Mouse (Mus musculus) liver, adult 2 months (tissue): ENCODE results near the gene Olfr588-ps1. TPM values are rescaled to one million over a fixed set of nuclear protein-coding genes. Genes with fewer than 3 reads are reported as not detected.
"Not testable (repeated sequence)": the region's sequence is repeated elsewhere in the genome, so short reads cannot be mapped to it uniquely, and the experiment has no call there.

ENCODE experiments used
- DNase-seq: peaks from one replicate; pipeline ENCODE4 v3.0.0-alpha.2; 2011; ENCODE audit warnings: low read depth, low spot score; ENCODE audit errors: extremely low read depth
- H3K27ac ChIP-seq: fragments of 200-500 bp; replicated peaks from 2 replicates; pipeline ENCODE4 v1.5.1; 2012; ENCODE audit warnings: low read depth, mild to moderate bottlenecking, control low read depth, inconsistent platforms, low read length; ENCODE audit not compliant: insufficient read depth
- H3K27me3 ChIP-seq: fragments of 200-500 bp; 2 replicates; pipeline ENCODE4 v1.6.1; 2012; ENCODE audit warnings: mild to moderate bottlenecking, moderate library complexity, low read length, inconsistent platforms; ENCODE audit not compliant: control insufficient read depth, insufficient read depth
- H3K36me3 ChIP-seq: fragments of 200-500 bp; 2 replicates; pipeline ENCODE4 v1.6.1; 2012; ENCODE audit warnings: low read length, inconsistent platforms; ENCODE audit not compliant: control insufficient read depth, insufficient read depth
- H3K4me1 ChIP-seq: fragments of 200-500 bp; 2 replicates; pipeline ENCODE4 v1.6.1; 2011; ENCODE audit warnings: low read length; ENCODE audit not compliant: control insufficient read depth, insufficient read depth
- H3K4me3 ChIP-seq: fragments of 200-500 bp; 2 replicates; pipeline ENCODE4 v1.5.1; 2011; ENCODE audit warnings: low read depth, mild to moderate bottlenecking, control low read depth, low read length, moderate library complexity; ENCODE audit not compliant: insufficient read depth
- H3K79me2 ChIP-seq: fragments of 200-500 bp; 2 replicates; pipeline ENCODE4 v1.6.1; 2012; ENCODE audit warnings: inconsistent platforms, mild to moderate bottlenecking, low read length, moderate library complexity; ENCODE audit not compliant: control insufficient read depth, insufficient read depth
- H3K9ac ChIP-seq: fragments of 200-500 bp; 2 replicates; pipeline ENCODE4 v1.6.1; 2012; ENCODE audit warnings: low read depth, mild to moderate bottlenecking, control low read depth, inconsistent platforms, low read length
- CTCF ChIP-seq: fragments of 200-500 bp; IDR thresholded peaks from 2 replicates; pipeline ENCODE4 v1.5.1; 2011; ENCODE audit warnings: low read depth, low read length, control low read depth
- POLR2A ChIP-seq: fragments of 200-500 bp; IDR thresholded peaks from 2 replicates; pipeline ENCODE4 v1.6.1; 2011; ENCODE audit warnings: low read length, control low read depth; ENCODE audit not compliant: insufficient read depth; ENCODE audit errors: extremely low read depth
- WGBS: fragments of 180-500 bp; shearing (Covaris S2); methylation state at CpG from one replicate; pipeline ENCODE4 v1.1.7; 2018; 5-methylcytosine and 5-hydroxymethylcytosine counted together
- polyA plus RNA-seq: library from polyadenylated mRNA; depleted of rRNA; stranded (reverse); fragments of >200 nt; gene quantifications from 2 replicates; pipeline ENCODE4 v1.2.3, GENCODE M21; 2012; rRNA removed
- total RNA-seq: library from RNA; depleted of rRNA; stranded (reverse); fragments of >200 nt; gene quantifications from 2 replicates; pipeline ENCODE4 v1.2.3, GENCODE M21; 2014; rRNA removed

Gene Olfr588-ps1
- total and polyA plus RNA-seq, 2 experiments: not detected

DNA sequence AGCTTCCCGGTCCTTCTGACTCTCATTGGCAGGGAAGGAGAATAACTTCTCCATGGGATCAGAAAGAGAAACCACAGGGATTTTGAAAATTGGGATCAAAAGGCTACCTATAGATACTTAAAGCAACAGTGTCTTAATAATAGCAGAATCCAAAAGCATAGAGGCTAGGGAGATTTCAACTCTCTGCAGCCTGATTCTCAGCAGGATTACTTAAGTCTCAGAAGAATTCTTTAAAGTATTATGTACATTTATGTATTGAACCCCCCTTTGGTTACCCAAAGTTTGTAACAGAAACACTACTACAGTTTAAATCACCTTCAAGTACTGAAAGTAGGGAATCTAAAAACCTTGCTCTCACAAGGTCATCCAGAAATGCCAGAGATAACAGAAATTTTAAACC lies 37.6 kb downstream of the Olfr588-ps1 start, which contains the start of gene Olfr591:
Gene Olfr591, minus strand, starts transcription at position 101 of the 400 bp plus-strand sequence.
- DNase-seq: no peak
- H3K9ac ChIP-seq: no peak within 1 kb of the TSS
- 74% methylated on average over 1 of the region's 1 CpGs for WGBS
- H3K4me3 ChIP-seq: no peak within 1 kb of the TSS
- H3K79me2 ChIP-seq: no peaks in the 10 kb centered on the region
- no peak within 1 kb of the TSS for H3K27ac ChIP-seq
- H3K4me1 ChIP-seq: no peaks in the 10 kb centered on the region
- no peaks in the 10 kb centered on the region for H3K36me3 ChIP-seq
- TF ChIP-seq POLR2A (no peak), CTCF (no peak)
- no peaks in the 10 kb centered on the region for H3K27me3 ChIP-seq

DNA sequence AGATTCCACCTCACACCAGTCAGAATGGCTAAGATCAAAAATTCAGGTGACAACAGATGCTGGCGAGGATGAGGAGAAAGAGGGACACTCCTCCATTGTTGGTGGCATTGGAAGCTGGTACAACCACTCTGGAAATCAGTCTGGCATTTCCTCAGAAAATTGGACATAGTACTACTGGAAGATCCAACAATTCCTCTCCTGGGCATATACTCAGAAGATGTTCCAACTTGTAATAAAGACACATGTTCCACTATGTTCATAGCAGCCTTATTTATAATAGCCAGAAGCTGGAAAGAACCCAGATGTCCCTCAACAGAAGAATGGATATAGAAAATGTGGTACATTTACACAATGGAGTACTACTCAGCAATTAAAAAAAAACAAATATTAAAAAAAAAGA lies 43.8 kb downstream of the Olfr588-ps1 start, which contains the start of gene Olfr592:
Gene Olfr592, plus strand, starts transcription at position 301 of the 400 bp plus-strand sequence.
- H3K27ac ChIP-seq, H3K27me3 ChIP-seq, H3K4me1 ChIP-seq, H3K9ac ChIP-seq, H3K36me3 ChIP-seq, DNase-seq, H3K4me3 ChIP-seq, H3K79me2 ChIP-seq: not testable (repeated sequence)
- 66% methylated on average over 1 of the region's 1 CpGs for WGBS

Other genes starting within 250 kb of the Olfr588-ps1 start
- not detected in 2 replicates for gene Olfr569, start 250.0 kb upstream of the Olfr588-ps1 start, total RNA-seq
- gene Olfr569, start 250.0 kb upstream of the Olfr588-ps1 start, polyA plus RNA-seq: not detected in 2 replicates
- not detected in 2 replicates for gene Olfr570, start 246.3 kb upstream of the Olfr588-ps1 start, total RNA-seq
- not detected in 2 replicates for gene Olfr570, start 246.3 kb upstream of the Olfr588-ps1 start, polyA plus RNA-seq
- gene Olfr571, start 223.3 kb upstream of the Olfr588-ps1 start, total RNA-seq: not detected in 2 replicates
- gene Olfr571, start 223.3 kb upstream of the Olfr588-ps1 start, polyA plus RNA-seq: not detected in 2 replicates
- gene Olfr572, start 216.5 kb upstream of the Olfr588-ps1 start, total RNA-seq: not detected in 2 replicates
- gene Olfr572, start 216.5 kb upstream of the Olfr588-ps1 start, polyA plus RNA-seq: not detected in 2 replicates
- gene Olfr573-ps1, start 198.3 kb upstream of the Olfr588-ps1 start, total RNA-seq: not detected in 2 replicates
- gene Olfr573-ps1, start 198.3 kb upstream of the Olfr588-ps1 start, polyA plus RNA-seq: not detected in 2 replicates
- gene Olfr574, start 192.4 kb upstream of the Olfr588-ps1 start, total RNA-seq: not detected in 2 replicates
- not detected in 2 replicates for gene Olfr574, start 192.4 kb upstream of the Olfr588-ps1 start, polyA plus RNA-seq
- gene Olfr575, start 182.1 kb upstream of the Olfr588-ps1 start, total RNA-seq: not detected in 2 replicates
- not detected in 2 replicates for gene Olfr575, start 182.1 kb upstream of the Olfr588-ps1 start, polyA plus RNA-seq
- gene Olfr576, start 178.2 kb upstream of the Olfr588-ps1 start, total RNA-seq: not detected in 2 replicates
- gene Olfr576, start 178.2 kb upstream of the Olfr588-ps1 start, polyA plus RNA-seq: not detected in 2 replicates
- gene Olfr577, start 164.9 kb upstream of the Olfr588-ps1 start, total RNA-seq: not detected in 2 replicates
- gene Olfr577, start 164.9 kb upstream of the Olfr588-ps1 start, polyA plus RNA-seq: not detected in 2 replicates
- not detected in 2 replicates for gene Olfr578, start 151.6 kb upstream of the Olfr588-ps1 start, total RNA-seq
- not detected in 2 replicates for gene Olfr578, start 151.6 kb upstream of the Olfr588-ps1 start, polyA plus RNA-seq
- not detected in 2 replicates for gene Olfr582, start 102.9 kb upstream of the Olfr588-ps1 start, total RNA-seq
- not detected in 2 replicates for gene Olfr582, start 102.9 kb upstream of the Olfr588-ps1 start, polyA plus RNA-seq
- gene Olfr583, start 89.6 kb upstream of the Olfr588-ps1 start, total RNA-seq: not detected in 2 replicates
- gene Olfr583, start 89.6 kb upstream of the Olfr588-ps1 start, polyA plus RNA-seq: not detected in 2 replicates
- gene Olfr584, start 59.0 kb upstream of the Olfr588-ps1 start, total RNA-seq: not detected in 2 replicates
- not detected in 2 replicates for gene Olfr584, start 59.0 kb upstream of the Olfr588-ps1 start, polyA plus RNA-seq
- not detected in 2 replicates for gene Olfr585, start 43.2 kb upstream of the Olfr588-ps1 start, total RNA-seq
- not detected in 2 replicates for gene Olfr585, start 43.2 kb upstream of the Olfr588-ps1 start, polyA plus RNA-seq
- not detected in 2 replicates for gene Olfr586, start 15.2 kb upstream of the Olfr588-ps1 start, total RNA-seq
- gene Olfr586, start 15.2 kb upstream of the Olfr588-ps1 start, polyA plus RNA-seq: not detected in 2 replicates
- gene Olfr589, start 15.5 kb downstream of the Olfr588-ps1 start, total RNA-seq: not detected in 2 replicates
- not detected in 2 replicates for gene Olfr589, start 15.5 kb downstream of the Olfr588-ps1 start, polyA plus RNA-seq
- gene Olfr591, start 37.5 kb downstream of the Olfr588-ps1 start, total RNA-seq: not detected in 2 replicates
- not detected in 2 replicates for gene Olfr591, start 37.5 kb downstream of the Olfr588-ps1 start, polyA plus RNA-seq
- gene Olfr592, start 43.9 kb downstream of the Olfr588-ps1 start, total RNA-seq: not detected in 2 replicates
- gene Olfr592, start 43.9 kb downstream of the Olfr588-ps1 start, polyA plus RNA-seq: not detected in 2 replicates
- not detected in 2 replicates for gene Olfr593, start 71.0 kb downstream of the Olfr588-ps1 start, total RNA-seq
- not detected in 2 replicates for gene Olfr593, start 71.0 kb downstream of the Olfr588-ps1 start, polyA plus RNA-seq
- gene Olfr594, start 76.1 kb downstream of the Olfr588-ps1 start, total RNA-seq: not detected in 2 replicates
- gene Olfr594, start 76.1 kb downstream of the Olfr588-ps1 start, polyA plus RNA-seq: not detected in 2 replicates
- gene Usp17ld, start 111.6 kb downstream of the Olfr588-ps1 start, total RNA-seq: not detected in 2 replicates
- not detected in 2 replicates for gene Usp17ld, start 111.6 kb downstream of the Olfr588-ps1 start, polyA plus RNA-seq
- gene Olfr596, start 164.8 kb downstream of the Olfr588-ps1 start, total RNA-seq: not detected in 2 replicates
- gene Olfr596, start 164.8 kb downstream of the Olfr588-ps1 start, polyA plus RNA-seq: not detected in 2 replicates
- not detected in 2 replicates for gene Olfr597, start 175.4 kb downstream of the Olfr588-ps1 start, total RNA-seq
- gene Olfr597, start 175.4 kb downstream of the Olfr588-ps1 start, polyA plus RNA-seq: not detected in 2 replicates
- gene Olfr598, start 182.7 kb downstream of the Olfr588-ps1 start, total RNA-seq: not detected in 2 replicates
- gene Olfr598, start 182.7 kb downstream of the Olfr588-ps1 start, polyA plus RNA-seq: not detected in 2 replicates
- not detected in 2 replicates for gene Olfr599, start 195.0 kb downstream of the Olfr588-ps1 start, total RNA-seq
- gene Olfr599, start 195.0 kb downstream of the Olfr588-ps1 start, polyA plus RNA-seq: not detected in 2 replicates
- not detected in 2 replicates for gene Olfr600, start 208.8 kb downstream of the Olfr588-ps1 start, total RNA-seq
- gene Olfr600, start 208.8 kb downstream of the Olfr588-ps1 start, polyA plus RNA-seq: not detected in 2 replicates
- gene Olfr601, start 221.8 kb downstream of the Olfr588-ps1 start, total RNA-seq: not detected in 2 replicates
- not detected in 2 replicates for gene Olfr601, start 221.8 kb downstream of the Olfr588-ps1 start, polyA plus RNA-seq
- not detected in 2 replicates for gene Olfr603, start 245.3 kb downstream of the Olfr588-ps1 start, total RNA-seq
- not detected in 2 replicates for gene Olfr603, start 245.3 kb downstream of the Olfr588-ps1 start, polyA plus RNA-seq